Mouse (Mus musculus) frontal cortex, postnatal 36 days (tissue): ENCODE data around the gene Erp27.

Experiments
- DNase-seq, 2 experiments: peaks; one replicate each; pipeline ENCODE4 v3.0.0; 2022; ENCODE audit warnings: low spot score in 2 of 2

The Erp27 gene

GRCm38 (mm10) chr6:136865360-136865759 lies 56.6 kb downstream of the Erp27 start:
- DNase-seq: no peak

GRCm38 (mm10) chr6:136861020-136861419 lies 61.0 kb downstream of the Erp27 start:
- DNase-seq: peak in 1 of 2 experiments; percentile 41

- DNase-seq: no peak
These were observed 63.6 kb downstream of the Erp27 start for GRCm38 (mm10) chr6:136858420-136858819.

- no peak for DNase-seq
These were observed 64.1 kb downstream of the Erp27 start for GRCm38 (mm10) chr6:136857873-136858260.
